Mouse (Mus musculus): ENCODE data around the gene Nomo1.

Gene Nomo1

GRCm38 (mm10) chr7:46033109-46033869 lies at the start of gene Nomo1:
TSS of gene Nomo1 (plus strand) at chr7:46033698.
- peak; percentile 97 to 98 for DNase-seq

DNA sequence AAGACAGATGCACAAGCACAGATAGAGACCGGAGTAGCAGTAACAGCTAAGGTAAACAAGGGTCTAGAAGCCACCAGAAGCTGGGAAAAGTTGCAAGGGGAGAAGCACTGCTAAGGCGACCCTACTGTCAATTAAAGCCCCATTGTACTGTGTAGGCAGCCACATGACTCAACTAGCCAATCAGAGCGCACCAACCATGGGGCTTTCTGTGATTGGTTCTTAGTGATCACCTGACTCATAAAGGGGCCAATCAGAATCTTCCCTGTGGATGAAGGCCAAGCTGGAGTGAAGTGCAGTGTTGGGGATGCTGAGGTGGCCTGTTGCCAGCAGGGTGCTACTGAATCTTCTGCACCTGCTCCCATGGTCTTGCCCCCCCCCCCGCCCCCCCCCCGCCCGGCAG lies 46.6 kb upstream of the Nomo1 start:
- no peak for DNase-seq

DNA sequence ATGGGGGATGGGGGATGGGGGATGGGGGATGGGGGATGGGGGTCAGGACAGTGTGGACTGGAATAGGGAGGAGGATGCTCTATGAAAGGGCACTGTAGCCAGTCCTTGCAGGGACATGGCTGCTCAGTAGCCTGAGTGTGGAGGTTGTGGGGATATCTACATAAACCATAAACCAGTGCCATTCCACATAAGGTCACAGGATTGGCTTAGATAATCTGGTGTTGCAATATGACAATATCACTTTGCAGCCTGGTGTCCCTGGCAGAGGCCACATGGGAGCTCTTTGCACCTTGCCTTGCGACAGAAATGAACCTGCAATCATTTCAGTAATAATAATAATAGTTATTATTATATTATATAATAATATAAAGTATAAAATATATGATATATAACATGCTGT lies 45.2 kb upstream of the Nomo1 start:
- no peak for DNase-seq

GRCm38 (mm10) chr7:45992470-45992869 lies 41.0 kb upstream of the Nomo1 start:
- DNase-seq = no peak

DNA sequence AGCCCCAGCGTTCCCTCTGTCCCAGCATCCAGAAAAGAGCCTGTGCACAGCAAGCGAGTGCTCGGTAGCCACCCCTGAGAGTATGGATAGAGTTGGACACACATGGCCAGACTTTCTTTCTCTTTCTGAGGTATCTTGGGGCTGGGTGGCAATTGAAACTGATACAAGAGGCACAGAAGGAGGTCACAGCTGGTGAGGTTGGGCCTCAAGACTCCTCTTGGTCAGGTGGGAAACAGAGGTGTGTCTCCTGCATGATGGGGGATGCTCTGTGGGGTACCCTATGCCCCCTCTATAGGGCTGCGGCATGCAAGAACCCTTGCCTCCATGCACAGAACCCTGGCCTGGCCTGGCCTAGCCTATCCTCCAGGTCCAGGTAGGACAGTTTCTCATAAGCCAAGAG lies 32.9 kb upstream of the Nomo1 start:
- DNase-seq = no peak

DNA sequence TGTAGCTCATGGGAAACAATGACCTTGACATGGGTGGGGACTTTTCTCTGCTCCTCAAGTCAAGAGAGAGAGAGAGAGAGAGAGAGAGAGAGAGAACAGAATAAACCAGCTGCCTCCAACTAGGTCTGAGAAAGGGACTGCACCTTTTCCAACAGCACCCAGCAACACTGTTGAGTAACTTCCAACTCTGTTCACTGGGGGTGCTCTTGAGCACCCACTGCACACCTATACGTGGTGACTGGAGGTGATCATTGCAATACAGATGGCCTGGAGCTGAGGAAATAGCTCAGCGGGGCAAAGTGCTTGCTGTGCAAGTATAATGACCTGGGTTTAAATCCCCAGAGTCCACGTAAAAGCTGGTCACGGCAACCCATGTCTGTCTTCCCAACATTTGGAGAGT lies 30.8 kb upstream of the Nomo1 start:
- DNase-seq = no peak

- peak; percentile 33 for DNase-seq
Observed at GRCm38 (mm10) chr7:46009578-46009977, 23.9 kb upstream of the Nomo1 start.

DNA sequence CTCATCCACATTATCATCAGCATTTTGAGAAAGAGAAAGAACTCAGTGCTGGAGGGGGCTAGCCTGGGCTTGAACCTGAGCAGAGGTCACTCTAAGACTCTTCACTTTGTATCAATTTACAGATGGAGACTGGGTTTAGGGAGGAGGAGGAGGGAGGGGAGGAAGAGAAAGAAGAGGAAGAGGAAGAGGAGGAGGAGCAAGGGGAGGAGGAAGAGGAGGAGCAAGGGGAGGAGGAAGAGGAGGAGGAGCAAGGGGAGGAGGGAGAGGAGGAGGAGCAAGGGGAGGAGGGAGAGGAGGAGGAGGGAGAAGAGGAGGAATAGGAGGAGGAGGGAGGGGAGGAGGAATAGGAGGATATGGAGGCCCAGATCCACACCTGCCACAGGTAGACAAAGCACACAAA lies 21.4 kb upstream of the Nomo1 start:
- no peak for DNase-seq

DNA sequence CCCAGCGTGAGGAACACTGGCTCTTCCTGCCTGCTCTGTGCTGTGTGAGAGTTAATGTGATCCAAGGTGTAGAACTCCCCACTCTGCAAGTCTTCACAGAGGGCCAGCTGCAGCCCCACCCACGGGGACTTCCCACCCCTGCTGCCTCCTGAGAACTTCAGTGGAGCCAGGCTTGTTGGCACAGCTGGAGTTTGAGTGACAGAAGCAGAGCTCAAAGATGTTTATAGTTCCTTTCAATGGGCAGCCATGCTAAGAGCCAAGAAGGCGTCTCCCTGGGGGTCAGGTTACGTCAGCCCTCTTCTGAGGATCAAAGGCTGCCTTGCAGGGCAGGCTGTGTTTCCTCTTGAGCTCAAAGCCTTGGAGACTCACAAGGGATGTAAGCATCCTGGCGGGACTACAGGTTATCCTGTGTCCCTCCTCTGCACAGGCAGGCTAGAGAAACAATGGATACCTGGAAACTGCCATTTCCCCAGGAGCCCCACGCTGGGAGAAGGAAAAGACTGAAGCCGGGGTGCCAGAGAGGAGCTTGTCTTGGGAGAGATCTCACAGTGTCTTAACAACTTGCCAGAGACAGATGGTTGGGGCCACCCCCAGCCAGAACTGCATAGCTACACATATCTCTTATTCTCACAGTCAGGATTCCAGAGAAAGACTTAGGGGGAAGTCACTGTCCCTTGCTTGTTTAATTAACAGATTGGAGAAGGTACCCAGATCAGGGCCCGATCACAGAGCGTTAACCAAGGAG lies 20.1 kb upstream of the Nomo1 start:
- DNase-seq = no peak

DNA sequence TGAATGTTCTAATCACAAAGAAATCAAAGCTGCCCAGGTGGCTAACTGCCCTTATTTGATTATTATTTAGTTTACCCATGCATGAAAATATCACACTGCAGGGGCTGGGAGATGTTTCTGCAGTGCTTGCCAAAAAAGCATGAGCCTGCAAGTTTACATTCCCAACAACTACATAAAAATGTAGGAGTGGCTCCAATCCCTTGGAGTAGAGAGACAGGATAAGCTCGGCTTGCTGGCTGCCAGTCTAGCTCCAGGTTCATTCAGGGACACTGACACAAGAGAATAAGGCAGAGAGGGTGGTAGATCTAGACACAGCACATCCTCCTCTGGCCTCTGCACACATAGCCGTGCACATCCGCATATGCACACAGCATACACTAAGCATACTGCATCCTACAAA lies 13.9 kb upstream of the Nomo1 start:
- DNase-seq = no peak

DNA sequence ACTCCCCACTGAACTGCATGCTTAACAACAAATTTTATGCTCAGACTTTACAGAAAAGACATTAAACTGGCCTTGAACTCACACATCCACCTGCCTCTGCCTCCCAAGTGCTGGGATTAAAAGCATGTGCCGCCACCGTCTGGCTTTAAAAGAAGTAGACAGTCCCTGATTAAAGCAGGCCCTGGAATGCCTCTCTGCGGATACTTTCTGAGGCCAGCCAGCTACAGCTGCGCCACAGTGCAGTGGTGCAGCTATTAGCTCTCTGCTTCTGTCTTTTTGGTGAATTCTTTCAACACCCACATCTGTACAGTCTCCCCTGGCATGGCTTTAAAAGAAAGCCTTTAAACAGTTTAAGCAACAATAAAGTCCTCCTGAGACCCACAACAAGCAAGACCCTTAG lies 11.5 kb upstream of the Nomo1 start:
- no peak for DNase-seq

- DNase-seq = no peak
Observed at GRCm38 (mm10) chr7:46025436-46025835, 8.1 kb upstream of the Nomo1 start.

DNA sequence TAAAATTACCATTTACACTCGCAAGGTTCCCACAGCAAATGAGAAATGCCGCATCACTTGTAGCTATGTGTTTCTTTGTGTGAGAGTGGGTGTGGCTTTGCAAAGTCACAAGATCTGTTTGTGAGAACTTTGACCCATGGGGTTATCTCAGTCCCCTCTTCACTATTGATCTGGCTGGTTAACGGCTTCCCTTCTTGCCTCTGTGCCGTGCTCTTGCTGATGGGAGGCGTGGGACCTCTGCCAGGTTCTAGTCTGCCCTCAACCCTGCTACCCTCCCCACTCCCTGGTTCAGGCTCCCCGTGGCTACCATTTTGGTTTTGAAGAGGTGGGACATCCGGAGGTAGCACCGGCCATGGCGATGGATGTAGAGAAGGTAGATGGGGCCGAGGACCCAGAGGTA lies 4.8 kb upstream of the Nomo1 start:
- no peak for DNase-seq

GRCm38 (mm10) chr7:46029299-46030144 lies 4.0 kb upstream of the Nomo1 start:
- no peak for DNase-seq

DNA sequence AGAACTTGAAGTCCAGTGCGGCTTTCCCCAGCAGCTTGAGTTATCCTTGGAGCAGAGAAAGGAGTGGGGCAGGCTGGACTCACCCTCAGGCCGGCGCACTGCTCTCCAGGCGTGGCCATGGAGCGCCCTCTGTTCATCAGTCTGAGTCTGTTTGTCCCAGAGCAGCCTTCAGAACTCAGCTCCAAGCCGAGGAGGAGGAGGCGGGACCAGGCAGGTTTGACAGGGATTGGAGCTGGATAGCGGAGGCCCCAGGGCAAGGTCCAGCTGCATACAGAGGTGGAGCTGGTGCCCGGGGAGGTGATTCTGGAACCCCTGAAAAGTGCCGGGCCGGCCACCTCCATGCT lies 3.4 kb upstream of the Nomo1 start, which contains the start of gene Abcc6:
Abcc6 (minus strand) TSS at position 158 of the 344 bp plus-strand sequence.
- DNase-seq = no peak

DNA sequence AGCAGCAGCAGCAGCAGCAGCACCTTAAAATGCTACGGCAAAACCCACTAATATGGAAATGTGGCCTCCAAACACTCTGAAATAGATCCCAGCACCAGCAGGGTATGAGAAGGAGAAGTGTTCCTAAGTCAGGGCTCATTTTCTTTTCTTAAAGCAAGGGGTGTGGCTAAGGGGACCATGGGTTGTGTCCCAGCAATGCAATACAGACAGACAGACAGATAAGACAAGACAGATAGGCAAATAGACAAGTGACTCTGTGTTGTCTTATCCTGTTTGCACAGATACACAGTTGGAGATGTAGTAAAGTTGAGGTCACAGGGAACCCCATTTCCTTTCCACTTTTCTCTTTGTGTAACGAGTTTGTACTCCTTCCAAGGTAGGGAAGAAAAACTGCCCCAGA lies 2.4 kb upstream of the Nomo1 start:
- no peak for DNase-seq

GRCm38 (mm10) chr7:46033870-46034337 lies 406 bp downstream of the Nomo1 start:
- DNase-seq = no peak

- no peak for DNase-seq
Observed at GRCm38 (mm10) chr7:46034991-46035390, 1.5 kb downstream of the Nomo1 start.

DNA sequence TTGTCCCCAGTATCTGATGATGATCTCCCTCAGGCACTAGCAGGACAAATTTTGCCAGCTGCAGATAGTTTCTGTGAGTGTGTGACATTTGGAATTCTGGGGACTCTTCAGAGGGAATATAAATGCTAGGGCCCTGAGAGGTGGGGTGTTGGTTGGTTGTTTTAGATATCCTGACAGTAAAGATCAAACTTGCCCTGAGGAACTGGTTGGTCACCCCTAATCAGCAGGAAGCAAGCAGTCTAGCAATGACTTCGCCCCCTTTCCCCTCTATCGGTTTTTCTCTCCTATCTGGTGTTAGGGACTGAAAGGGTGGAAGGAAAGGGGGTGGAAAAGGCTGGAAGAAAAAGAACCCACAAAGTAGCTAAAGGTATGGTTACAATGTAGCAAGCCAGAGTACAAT lies 2.0 kb downstream of the Nomo1 start:
- no peak for DNase-seq

DNA sequence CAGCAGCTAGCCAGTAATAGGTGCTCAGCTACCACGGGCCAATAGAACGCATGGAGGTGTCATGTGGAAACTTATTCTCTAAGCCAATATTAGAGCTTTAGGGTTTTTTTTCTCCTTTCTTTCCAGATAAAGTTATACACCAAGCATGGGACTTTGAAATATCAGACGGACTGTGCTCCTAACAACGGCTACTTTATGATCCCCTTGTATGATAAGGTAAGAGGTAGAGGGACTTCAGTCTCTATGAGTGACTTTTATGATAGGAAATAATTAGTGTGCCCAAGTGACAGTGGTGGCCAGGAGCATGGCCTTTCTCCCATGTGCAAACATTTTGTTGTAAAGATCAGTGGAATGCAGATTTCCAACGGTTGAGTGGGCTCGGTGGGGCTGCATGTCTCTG lies 3.9 kb downstream of the Nomo1 start:
- DNase-seq = no peak

DNA sequence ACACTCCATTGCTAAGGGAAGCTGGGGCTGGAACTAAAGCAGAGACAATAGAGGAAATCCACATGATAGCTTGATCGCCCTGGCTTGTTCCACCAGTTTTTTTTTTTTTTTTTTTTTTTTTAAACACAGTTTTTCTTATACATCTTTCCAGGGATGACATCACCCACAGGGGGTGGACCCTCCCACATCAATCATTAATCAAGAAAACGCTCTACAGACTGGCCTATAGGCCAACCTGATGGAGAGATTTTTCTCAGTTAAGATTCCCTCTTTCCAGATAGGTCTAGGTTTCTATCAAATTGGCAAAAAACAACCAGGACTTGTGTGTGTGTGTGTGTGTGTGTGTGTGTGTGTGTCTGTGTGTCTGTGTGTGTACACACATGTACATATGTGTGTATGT lies 6.4 kb downstream of the Nomo1 start:
- DNase-seq = no peak

DNA sequence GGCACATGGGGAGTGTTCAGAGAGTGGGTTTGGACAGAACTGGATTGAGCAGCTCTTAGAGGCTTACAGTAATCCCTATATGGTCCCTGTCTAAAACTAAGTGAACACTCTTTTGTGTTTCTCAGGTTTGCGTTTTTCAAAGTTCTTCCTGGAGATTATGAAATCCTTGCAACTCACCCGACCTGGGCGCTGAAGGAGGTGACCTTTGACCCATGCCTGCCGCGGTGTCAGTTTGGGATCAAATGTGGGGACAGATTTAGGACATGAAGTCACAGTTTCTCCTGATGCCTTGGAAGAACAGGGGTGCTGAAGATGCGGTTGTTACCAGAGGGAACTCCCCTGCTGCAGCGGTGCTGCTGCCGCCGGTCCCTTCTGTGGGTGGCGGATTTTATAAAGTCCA lies 10.6 kb downstream of the Nomo1 start:
- no peak for DNase-seq

- DNase-seq = no peak
Observed at GRCm38 (mm10) chr7:46045882-46046281, 12.4 kb downstream of the Nomo1 start.

All from thymus, postnatal 36 days (tissue).